Mouse (Mus musculus) olfactory bulb, adult 2 months (tissue): ENCODE results near the gene Dusp1.

Source experiments
- CTCF ChIP-seq: fragments of 200-500 bp; IDR thresholded peaks from 2 replicates; pipeline ENCODE4 v1.5.1; 2012; ENCODE audit warnings: low read depth, mild to moderate bottlenecking, low read length, moderate library complexity; ENCODE audit not compliant: insufficient read depth
- POLR2A ChIP-seq: fragments of 200-500 bp; IDR thresholded peaks from 2 replicates; pipeline ENCODE4 v1.6.1; 2012; ENCODE audit warnings: mild to moderate bottlenecking, low read depth, low read length, moderate library complexity; ENCODE audit not compliant: insufficient read depth

GRCm38 (mm10) chr17:26606516-26606915 lies 44.6 kb upstream of the Dusp1 start:
- TF ChIP-seq POLR2A (no peak), CTCF (no peak)
